Mouse (Mus musculus) liver, embryonic 14.5 days (tissue): ENCODE measurements around the gene Cacnb2.

Experiments
- CTCF ChIP-seq: IDR thresholded peaks from 2 replicates; pipeline ENCODE4 v1.5.1; 2016; ENCODE audit warnings: antibody characterized with exemption, low read depth, control low read depth
- EP300 ChIP-seq: IDR thresholded peaks from 2 replicates; pipeline ENCODE4 v1.6.1; 2016; ENCODE audit warnings: antibody characterized with exemption, low read depth

GRCm38 (mm10) chr2:14801446-14802046 lies 198.7 kb downstream of the Cacnb2 start:
- TF ChIP-seq CTCF, result no peak
- TF ChIP-seq EP300, result no peak
